Mouse (Mus musculus): ENCODE data around the gene Efhb. TPM values are rescaled to one million over a fixed set of nuclear protein-coding genes. Genes with fewer than 3 reads are reported as not detected.

Efhb gene
- 0.04 TPM in 2 replicates for polyA plus RNA-seq (2012; rRNA removed)

DNA sequence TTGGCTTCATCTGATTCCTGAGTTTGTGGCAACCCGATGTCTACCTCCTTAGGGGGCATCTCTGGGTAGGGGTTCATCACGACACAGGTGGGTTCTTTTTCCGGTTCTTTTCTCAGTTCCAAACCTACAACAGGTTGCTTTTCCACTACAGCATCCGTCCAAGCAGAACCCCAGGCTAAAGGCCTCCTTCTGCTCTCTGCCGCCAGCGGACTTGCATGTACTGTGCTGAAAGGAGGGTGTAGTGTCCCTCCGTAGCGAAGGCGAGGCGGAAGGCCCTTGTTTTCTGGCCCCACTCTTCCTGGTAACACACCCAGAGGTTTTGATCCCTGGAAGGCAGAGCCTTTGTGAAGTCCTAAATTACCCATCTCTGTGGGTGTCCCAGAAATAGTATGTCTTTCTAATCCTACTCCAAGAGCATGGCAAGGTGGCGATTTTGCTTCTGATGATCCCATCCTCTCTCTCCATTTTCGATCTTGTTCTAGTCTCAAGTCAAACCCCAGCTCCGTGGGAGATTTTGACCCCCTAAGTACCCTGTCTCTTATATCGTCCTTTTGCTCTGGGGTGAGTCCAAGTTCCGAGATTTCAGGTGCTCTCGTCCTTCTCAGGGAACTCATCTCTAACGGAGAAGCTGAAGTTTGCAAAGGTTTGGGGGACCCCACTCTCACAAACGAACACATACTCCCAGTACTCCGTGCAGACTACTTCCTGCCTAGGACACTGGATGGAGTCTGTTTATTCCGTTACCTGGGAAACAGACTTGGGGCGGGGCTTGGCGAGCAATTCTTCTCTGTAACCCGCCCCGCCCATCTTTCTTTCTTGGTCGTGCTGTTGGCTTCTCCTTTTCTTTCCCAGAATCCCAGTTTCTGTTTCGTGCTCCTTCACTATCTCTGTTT lies at the start of gene Efhb:
Gene Efhb (minus strand): TSS at position 719 of the 893 bp plus-strand sequence.
- no peak for TF ChIP-seq CTCF (IDR thresholded peaks at IDR 0.05; ENCODE audit: extremely low read depth, insufficient read depth, insufficient read length, insufficient replicate concordance)
- no peaks in the 10 kb centered on the region for H3K4me1 ChIP-seq (ENCODE audit: control insufficient read depth, insufficient read depth, insufficient read length)
- H3K36me3 ChIP-seq (ENCODE audit: control insufficient read depth, insufficient read depth, low read length), result no peaks in the 10 kb centered on the region
- H3K27me3 ChIP-seq (ENCODE audit: control insufficient read depth, insufficient read depth, low read length), result no peaks in the 10 kb centered on the region; the same call in 1 of the 2 replicates
- peak; percentile 23 to 47 for DNase-seq (ENCODE audit: low read depth in 1 of 2, low spot score in 2 of 2)
- WGBS, result 37% methylated on average over 26 of the region's 26 CpGs
- peak within 1 kb of the TSS; percentile 30; the same call in 1 of the 2 replicates for H3K4me3 ChIP-seq (ENCODE audit: extremely low read depth, insufficient read depth, insufficient read length)
- H3K27ac ChIP-seq (ENCODE audit: insufficient read depth, low read length), result no peak within 1 kb of the TSS

DNA sequence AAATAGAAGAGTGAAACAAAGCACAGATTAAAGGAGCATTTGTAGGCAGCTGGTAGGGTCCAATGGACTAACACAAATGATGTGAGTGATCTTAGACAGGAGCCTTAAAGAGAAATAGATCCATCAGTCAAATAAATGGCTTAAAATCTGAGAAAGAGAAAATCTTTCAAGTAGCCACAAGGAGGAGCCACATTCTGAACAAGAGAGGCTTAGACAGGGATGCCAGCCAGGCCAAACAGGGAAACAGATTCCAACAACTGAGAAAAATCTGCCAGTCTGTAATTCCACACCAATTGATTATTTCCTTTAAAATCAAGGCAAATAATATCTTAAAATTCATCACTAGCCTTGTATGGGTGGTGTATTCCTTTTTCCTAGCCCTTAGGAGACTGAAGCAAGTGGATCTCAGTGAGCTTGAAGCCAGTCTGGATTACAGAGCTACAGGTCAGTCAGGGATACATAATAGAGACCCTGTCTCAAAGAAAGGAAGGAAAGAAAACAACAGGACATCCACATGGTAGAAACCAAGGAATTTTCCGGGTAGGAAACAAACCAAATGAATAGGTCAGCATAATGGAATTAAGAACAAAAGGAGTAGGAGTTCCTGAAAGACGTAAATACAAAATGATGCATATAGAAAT lies 49.3 kb upstream of the Efhb start:
- no peaks in the 10 kb centered on the region for H3K27me3 ChIP-seq (ENCODE audit: control insufficient read depth, insufficient read depth, low read length)
- no peak for TF ChIP-seq CTCF (IDR thresholded peaks at IDR 0.05; ENCODE audit: extremely low read depth, insufficient read depth, insufficient read length, insufficient replicate concordance)
- no peak for TF ChIP-seq POLR2A (IDR thresholded peaks at IDR 0.05; ENCODE audit: low read depth, low read length)
- H3K36me3 ChIP-seq (ENCODE audit: control insufficient read depth, insufficient read depth, low read length), result peaks cover 1% of the 10 kb centered on the region; the same call in 1 of the 2 replicates
- H3K27ac ChIP-seq (ENCODE audit: insufficient read depth, low read length), result no peak overlapping the region
- H3K4me3 ChIP-seq (ENCODE audit: extremely low read depth, insufficient read depth, insufficient read length), result no peak overlapping the region
- WGBS, result 91% methylated on average over 2 of the region's 2 CpGs
- no peak for DNase-seq (ENCODE audit: low read depth in 1 of 2, low spot score in 2 of 2)
- no peaks in the 10 kb centered on the region for H3K4me1 ChIP-seq (ENCODE audit: control insufficient read depth, insufficient read depth, insufficient read length)

DNA sequence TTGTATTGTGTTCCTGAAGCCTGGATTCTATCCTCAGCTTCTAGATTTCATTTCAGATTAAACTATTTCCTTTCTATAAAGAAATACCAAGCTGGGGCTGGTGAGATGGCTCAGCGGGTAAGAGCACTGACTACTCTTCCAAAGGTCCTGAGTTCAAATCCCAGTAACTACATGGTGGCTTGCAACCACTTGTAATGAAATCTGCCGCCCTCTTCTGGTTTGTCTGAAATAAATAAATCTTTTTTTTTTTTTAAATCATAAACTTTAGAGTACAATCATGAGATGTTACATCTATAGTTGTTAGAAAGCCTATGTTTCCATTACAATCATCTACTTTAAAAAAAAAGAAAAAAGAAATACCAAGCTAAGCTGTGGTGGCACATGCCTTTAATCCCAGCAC lies 39.8 kb upstream of the Efhb start:
- Histone ChIP-seq H3K4me3 (ENCODE audit: extremely low read depth, insufficient read depth, insufficient read length) (no peak overlapping the region), H3K4me1 (ENCODE audit: control insufficient read depth, insufficient read depth, insufficient read length) (no peaks in the 10 kb centered on the region), H3K27ac (ENCODE audit: insufficient read depth, low read length) (no peak overlapping the region), H3K36me3 (ENCODE audit: control insufficient read depth, insufficient read depth, low read length) (peaks cover 16% of the 10 kb centered on the region), H3K27me3 (ENCODE audit: control insufficient read depth, insufficient read depth, low read length) (no peaks in the 10 kb centered on the region)
- TF ChIP-seq POLR2A (IDR thresholded peaks at IDR 0.05; ENCODE audit: low read depth, low read length) (no peak), CTCF (IDR thresholded peaks at IDR 0.05; ENCODE audit: extremely low read depth, insufficient read depth, insufficient read length, insufficient replicate concordance) (no peak)
- WGBS, result 96% methylated on average over 2 of the region's 2 CpGs
- no peak for DNase-seq (ENCODE audit: low read depth in 1 of 2, low spot score in 2 of 2)

DNA sequence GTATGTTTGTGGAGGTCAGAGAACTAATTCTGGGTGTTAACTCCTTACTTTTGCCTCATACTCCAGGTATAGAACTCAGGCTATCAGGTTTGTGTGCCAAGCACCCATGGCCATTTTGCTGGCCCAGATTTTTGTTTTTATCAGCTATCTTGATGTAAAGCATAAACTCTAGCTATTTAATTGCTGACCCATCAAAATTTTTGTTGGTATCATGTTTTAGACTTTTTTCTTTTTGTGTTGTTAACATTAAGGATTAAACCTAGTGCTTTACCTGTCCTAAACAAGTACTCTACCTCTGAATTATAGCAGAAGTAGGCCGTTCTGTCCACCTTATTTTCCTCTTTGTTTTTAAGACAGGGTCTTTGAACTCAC lies 25.9 kb upstream of the Efhb start:
- WGBS, result 92% methylated on average over 1 of the region's 1 CpGs
- Histone ChIP-seq H3K4me1 (ENCODE audit: control insufficient read depth, insufficient read depth, insufficient read length) (no peaks in the 10 kb centered on the region; the same call in 1 of the 2 replicates), H3K27ac (ENCODE audit: insufficient read depth, low read length) (no peak overlapping the region), H3K4me3 (ENCODE audit: extremely low read depth, insufficient read depth, insufficient read length) (no peak overlapping the region), H3K36me3 (ENCODE audit: control insufficient read depth, insufficient read depth, low read length) (peaks cover 11% of the 10 kb centered on the region; the same call in 1 of the 2 replicates), H3K27me3 (ENCODE audit: control insufficient read depth, insufficient read depth, low read length) (no peaks in the 10 kb centered on the region)
- DNase-seq (ENCODE audit: low read depth in 1 of 2, low spot score in 2 of 2), result no peak
- TF ChIP-seq POLR2A (IDR thresholded peaks at IDR 0.05; ENCODE audit: low read depth, low read length) (no peak), CTCF (IDR thresholded peaks at IDR 0.05; ENCODE audit: extremely low read depth, insufficient read depth, insufficient read length, insufficient replicate concordance) (no peak)

DNA sequence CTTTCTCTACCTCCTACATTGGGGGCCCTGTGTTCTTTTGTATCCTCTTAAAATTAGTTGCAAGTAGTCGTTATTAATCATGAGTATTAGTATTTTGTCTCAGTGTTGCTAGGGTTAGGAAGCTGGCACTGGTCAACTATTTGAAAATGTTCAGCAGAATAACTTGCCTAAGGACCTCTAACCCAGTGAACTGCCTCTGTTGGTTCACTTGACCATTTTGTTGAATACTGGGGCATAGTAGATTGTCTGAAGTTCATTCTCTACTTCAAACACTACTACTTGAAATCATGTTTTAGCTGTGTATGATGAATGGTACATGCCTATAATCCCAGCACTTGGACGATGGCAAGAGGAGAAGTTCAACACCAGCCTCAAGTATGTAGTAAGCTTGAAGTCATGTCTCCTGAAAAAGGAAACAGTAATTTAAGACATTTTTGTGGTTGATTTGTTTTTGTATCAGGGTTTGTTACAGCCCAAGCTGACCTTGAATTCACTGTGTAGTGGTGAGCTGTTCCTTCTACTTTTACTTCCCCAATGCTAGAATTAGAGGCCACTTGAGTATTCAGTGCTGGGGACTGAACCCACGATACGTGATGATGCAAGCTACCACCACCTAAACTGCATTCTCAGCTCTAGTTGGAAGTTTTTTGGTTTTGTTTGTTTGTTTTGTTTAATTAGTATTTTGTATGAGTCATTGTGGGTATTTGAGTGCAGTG lies 25.3 kb upstream of the Efhb start:
- no peak overlapping the region for H3K27ac ChIP-seq (ENCODE audit: insufficient read depth, low read length)
- DNase-seq (ENCODE audit: low read depth in 1 of 2, low spot score in 2 of 2), result no peak

DNA sequence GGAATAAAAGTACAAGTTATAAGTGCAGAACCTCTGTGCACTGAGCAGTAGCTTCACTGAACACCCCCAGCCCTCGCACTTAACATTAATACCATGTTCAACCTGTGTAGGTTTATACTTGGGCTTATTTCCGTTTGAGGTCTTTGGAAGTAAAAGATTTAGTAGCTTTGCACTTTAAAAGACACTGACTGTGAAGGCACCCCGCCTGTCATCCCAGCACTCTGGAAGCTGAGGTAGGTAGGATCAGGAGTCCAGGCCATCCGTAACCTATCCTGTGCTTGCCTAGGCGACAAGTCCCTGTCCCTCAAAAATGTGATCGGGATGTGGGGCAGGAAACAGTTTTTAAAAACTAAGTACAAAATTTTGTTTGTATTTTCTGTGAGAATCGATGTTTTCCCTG lies 17.3 kb upstream of the Efhb start:
- peaks cover 6% of the 10 kb centered on the region for H3K4me1 ChIP-seq (ENCODE audit: control insufficient read depth, insufficient read depth, insufficient read length)
- WGBS, result 54% methylated on average over 7 of the region's 7 CpGs
- no peak for DNase-seq (ENCODE audit: low read depth in 1 of 2, low spot score in 2 of 2)
- no peak overlapping the region for H3K27ac ChIP-seq (ENCODE audit: insufficient read depth, low read length)
- H3K36me3 ChIP-seq (ENCODE audit: control insufficient read depth, insufficient read depth, low read length), result peaks cover 4% of the 10 kb centered on the region; the same call in 1 of the 2 replicates
- TF ChIP-seq POLR2A (IDR thresholded peaks at IDR 0.05; ENCODE audit: low read depth, low read length) (no peak), CTCF (IDR thresholded peaks at IDR 0.05; ENCODE audit: extremely low read depth, insufficient read depth, insufficient read length, insufficient replicate concordance) (no peak)
- no peaks in the 10 kb centered on the region for H3K27me3 ChIP-seq (ENCODE audit: control insufficient read depth, insufficient read depth, low read length)
- no peak overlapping the region for H3K4me3 ChIP-seq (ENCODE audit: extremely low read depth, insufficient read depth, insufficient read length)

More for the DNA sequence above, 25.3 kb upstream of the Efhb start:
- TF ChIP-seq POLR2A (IDR thresholded peaks at IDR 0.05; ENCODE audit: low read depth, low read length) (no peak), CTCF (IDR thresholded peaks at IDR 0.05; ENCODE audit: extremely low read depth, insufficient read depth, insufficient read length, insufficient replicate concordance) (no peak)
- Histone ChIP-seq H3K4me1 (ENCODE audit: control insufficient read depth, insufficient read depth, insufficient read length) (no peaks in the 10 kb centered on the region; the same call in 1 of the 2 replicates), H3K27me3 (ENCODE audit: control insufficient read depth, insufficient read depth, low read length) (no peaks in the 10 kb centered on the region), H3K36me3 (ENCODE audit: control insufficient read depth, insufficient read depth, low read length) (peaks cover 11% of the 10 kb centered on the region; the same call in 1 of the 2 replicates), H3K4me3 (ENCODE audit: extremely low read depth, insufficient read depth, insufficient read length) (no peak overlapping the region)
- WGBS, result 41% methylated on average over 4 of the region's 4 CpGs

All from spleen, adult 2 months (tissue).